Mouse (Mus musculus): ENCODE measurements at regions not wholly inside any gene's neighbourhood (a gene's known extent, or its start where the extent isn't known, plus 50 kb on each side); places are given as distances from the start of the nearest gene placed in this dataset.

DNA sequence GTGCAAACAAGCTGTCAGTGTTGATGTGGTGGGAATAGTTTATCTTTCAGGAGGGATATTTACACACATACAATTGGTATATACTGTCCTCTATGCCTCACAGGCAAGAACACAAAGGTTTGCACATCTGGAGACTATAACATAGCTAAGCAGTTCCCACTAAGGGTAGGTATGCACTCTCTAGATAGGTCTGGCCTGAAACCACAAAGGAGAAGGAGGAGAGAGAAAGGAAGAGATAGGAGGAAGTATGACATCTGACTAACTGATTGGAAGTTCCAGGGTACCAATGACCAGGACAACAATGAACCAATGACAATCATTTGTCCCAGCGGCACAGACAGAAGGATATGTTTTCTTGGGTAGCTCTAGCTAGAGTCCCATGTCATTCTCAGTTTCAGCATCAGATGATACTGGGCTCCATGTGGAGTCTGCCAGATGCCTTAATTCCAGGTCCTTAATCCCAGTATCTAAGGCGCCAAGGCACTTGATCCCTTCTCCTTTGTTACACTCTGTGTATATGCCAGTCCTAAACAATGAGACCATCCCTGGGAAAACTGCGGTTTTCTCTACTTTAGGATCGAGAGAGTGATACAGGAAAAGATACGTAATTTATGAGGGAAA is 168.5 kb downstream of the Cd83 start:
- Histone ChIP-seq H3K27me3 (replicated peaks; ENCODE audit: control insufficient read depth, insufficient read depth, low read length) (0 out of 2 replicates have a peak, but pooled peaks cover 4% of the 10 kb centered on the region), H3K4me1 (ENCODE audit: control insufficient read depth, insufficient read depth, low read length) (peaks cover 13% of the 10 kb centered on the region), H3K4me2 (ENCODE audit: low read length) (no peak overlapping the region), H3K36me3 (ENCODE audit: control insufficient read depth, insufficient read depth, low read length) (no peaks in the 10 kb centered on the region), H3K4me3 (ENCODE audit: low read depth, low read length) (no peak overlapping the region), H3K9ac (ENCODE audit: low read length) (no peak overlapping the region), H3K27ac (ENCODE audit: low read depth, low read length) (no peak overlapping the region), H3K9me3 (replicated peaks; ENCODE audit: control insufficient read depth, low read length) (no peaks in the 10 kb centered on the region)
- WGBS, result 56% methylated on average over 5 of the region's 5 CpGs
- DNase-seq (ENCODE audit: low spot score) (no peak), ATAC-seq (no peak)

DNA sequence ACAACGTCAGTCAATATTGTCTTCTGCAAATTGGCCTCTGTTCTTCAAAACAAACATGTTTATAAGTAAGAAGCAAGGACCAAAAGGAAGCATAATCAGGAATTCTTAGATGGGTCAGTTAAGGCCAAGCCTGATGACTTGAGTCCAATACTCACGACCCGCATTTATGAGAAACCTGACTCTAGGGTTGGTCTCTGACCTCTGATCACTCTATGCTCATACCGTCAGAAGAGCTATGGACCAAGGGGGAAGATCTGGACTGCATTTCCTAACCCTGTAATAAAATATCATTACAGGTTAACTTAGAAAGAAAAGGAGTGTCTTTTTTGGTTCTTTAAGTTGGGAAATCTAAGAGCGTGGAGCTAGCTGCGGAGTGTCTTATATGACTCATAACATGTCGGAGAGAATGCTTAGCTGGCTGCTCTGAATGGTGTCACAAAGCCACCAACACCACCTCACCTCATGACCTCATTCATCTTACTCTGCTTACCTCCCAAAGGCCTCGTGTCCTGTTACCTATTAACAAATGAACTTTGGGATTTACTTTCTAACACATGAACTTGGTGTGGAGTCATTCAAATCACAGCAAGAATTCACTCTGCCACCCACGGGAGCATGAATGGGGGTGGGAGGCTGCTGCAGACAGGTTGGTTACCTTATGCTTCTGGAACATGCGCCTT is 170.3 kb downstream of the Cd83 start:
- Histone ChIP-seq H3K27me3 (replicated peaks; ENCODE audit: control insufficient read depth, insufficient read depth, low read length) (no peaks in the 10 kb centered on the region), H3K4me3 (ENCODE audit: low read depth, low read length) (no peak overlapping the region), H3K36me3 (ENCODE audit: control insufficient read depth, insufficient read depth, low read length) (no peaks in the 10 kb centered on the region), H3K9ac (ENCODE audit: low read length) (no peak overlapping the region), H3K4me1 (ENCODE audit: control insufficient read depth, insufficient read depth, low read length) (peaks cover 10% of the 10 kb centered on the region), H3K9me3 (replicated peaks; ENCODE audit: control insufficient read depth, low read length) (no peaks in the 10 kb centered on the region), H3K27ac (ENCODE audit: low read depth, low read length) (no peak overlapping the region), H3K4me2 (ENCODE audit: low read length) (no peak overlapping the region)
- WGBS, result 95% methylated on average over 10 of the region's 10 CpGs
- ATAC-seq, result no peak
- DNase-seq (ENCODE audit: low spot score), result no peak

DNA sequence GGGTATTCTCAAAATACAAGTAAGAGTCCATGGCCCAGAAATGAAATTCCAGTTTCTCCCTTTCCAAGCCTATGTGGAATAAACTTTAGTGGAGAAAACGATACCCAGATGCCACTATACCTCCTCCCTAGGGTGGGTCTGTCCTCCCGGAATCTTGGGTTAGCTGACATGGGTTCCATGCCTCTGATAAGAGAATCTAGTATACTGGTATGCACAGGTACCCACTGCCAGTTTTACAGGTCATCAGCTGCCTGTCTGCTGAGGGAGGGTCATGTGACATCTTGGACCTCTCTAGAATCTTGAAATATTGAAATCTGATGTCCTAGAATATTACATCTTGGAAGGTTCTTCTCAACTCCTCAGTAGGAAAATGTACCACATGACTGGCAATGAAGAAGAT is 172.5 kb downstream of the Cd83 start:
- Histone ChIP-seq H3K27me3 (replicated peaks; ENCODE audit: control insufficient read depth, insufficient read depth, low read length) (no peaks in the 10 kb centered on the region), H3K4me2 (ENCODE audit: low read length) (no peak overlapping the region), H3K4me3 (ENCODE audit: low read depth, low read length) (no peak overlapping the region), H3K9ac (ENCODE audit: low read length) (no peak overlapping the region), H3K9me3 (replicated peaks; ENCODE audit: control insufficient read depth, low read length) (no peaks in the 10 kb centered on the region), H3K4me1 (ENCODE audit: control insufficient read depth, insufficient read depth, low read length) (no peaks in the 10 kb centered on the region), H3K27ac (ENCODE audit: low read depth, low read length) (no peak overlapping the region), H3K36me3 (ENCODE audit: control insufficient read depth, insufficient read depth, low read length) (no peaks in the 10 kb centered on the region)
- WGBS, result 97% methylated on average over 2 of the region's 2 CpGs
- ATAC-seq (no peak), DNase-seq (ENCODE audit: low spot score) (no peak)

DNA sequence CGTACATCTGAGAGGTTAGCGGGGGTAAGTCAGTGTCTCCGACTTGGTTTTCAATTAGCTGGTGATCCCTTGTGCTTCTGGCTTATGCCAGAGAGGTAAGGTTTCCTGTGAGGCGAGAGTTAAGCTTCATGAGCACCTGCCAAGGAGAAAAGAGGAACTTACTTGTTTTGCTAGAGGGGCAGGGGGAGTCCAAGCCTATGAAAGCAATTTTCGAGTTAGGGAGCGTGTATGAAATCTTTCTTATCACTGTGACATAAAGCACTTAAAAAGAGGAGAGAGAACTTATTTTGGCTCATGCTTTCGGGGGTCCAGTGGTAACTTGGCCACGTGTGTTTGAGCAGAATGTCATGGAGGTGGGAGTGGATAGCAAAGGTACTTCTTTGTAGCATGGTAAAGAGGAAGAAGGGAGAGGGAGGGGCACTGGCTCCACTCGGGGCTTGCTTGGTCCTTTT is 174.6 kb downstream of the Cd83 start:
- H3K9me3 ChIP-seq (replicated peaks; ENCODE audit: control insufficient read depth, low read length), result no peaks in the 10 kb centered on the region
- no peaks in the 10 kb centered on the region for H3K36me3 ChIP-seq (ENCODE audit: control insufficient read depth, insufficient read depth, low read length)
- H3K27me3 ChIP-seq (replicated peaks; ENCODE audit: control insufficient read depth, insufficient read depth, low read length), result no peaks in the 10 kb centered on the region
- no peak overlapping the region for H3K4me3 ChIP-seq (ENCODE audit: low read depth, low read length)
- no peak overlapping the region for H3K4me2 ChIP-seq (ENCODE audit: low read length)
- 69% methylated on average over 9 of the region's 9 CpGs for WGBS
- no peak for DNase-seq (ENCODE audit: low spot score)
- no peaks in the 10 kb centered on the region for H3K4me1 ChIP-seq (ENCODE audit: control insufficient read depth, insufficient read depth, low read length)
- no peak overlapping the region for H3K9ac ChIP-seq (ENCODE audit: low read length)
- no peak overlapping the region for H3K27ac ChIP-seq (ENCODE audit: low read depth, low read length)
- no peak for ATAC-seq

DNA sequence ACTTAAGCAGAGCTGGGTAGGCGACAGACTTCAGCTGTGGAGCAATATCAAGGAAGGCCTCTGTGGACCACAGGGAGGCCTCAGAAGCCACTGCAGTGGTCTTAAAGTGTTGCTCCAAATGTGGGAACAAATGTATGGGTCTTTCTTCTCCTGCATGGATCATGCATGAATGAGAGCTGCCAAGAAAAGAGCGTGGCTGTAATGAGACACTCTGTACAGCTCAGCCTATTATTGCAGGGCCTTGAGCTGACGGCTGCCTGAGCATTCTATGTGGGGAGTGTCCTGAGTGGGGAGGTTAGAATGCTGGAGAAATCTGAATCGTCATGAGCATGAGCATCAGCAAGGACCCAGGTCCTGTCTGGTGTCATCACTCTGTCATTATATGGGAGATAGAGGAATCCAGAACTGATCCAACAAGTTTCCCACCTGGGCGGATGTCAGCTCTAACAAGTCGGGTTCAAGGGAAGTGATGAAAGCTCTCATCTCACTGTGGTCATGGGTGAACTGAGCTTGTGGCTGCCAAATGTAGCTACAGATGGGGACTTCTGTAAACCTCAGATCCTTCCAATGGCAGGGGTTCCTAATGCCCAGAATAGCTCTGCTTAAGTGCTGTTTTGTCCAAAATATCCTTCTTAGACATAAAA is 176.6 kb downstream of the Cd83 start:
- H3K27me3 ChIP-seq (replicated peaks; ENCODE audit: control insufficient read depth, insufficient read depth, low read length), result no peaks in the 10 kb centered on the region
- WGBS, result 57% methylated on average over 6 of the region's 6 CpGs

DNA sequence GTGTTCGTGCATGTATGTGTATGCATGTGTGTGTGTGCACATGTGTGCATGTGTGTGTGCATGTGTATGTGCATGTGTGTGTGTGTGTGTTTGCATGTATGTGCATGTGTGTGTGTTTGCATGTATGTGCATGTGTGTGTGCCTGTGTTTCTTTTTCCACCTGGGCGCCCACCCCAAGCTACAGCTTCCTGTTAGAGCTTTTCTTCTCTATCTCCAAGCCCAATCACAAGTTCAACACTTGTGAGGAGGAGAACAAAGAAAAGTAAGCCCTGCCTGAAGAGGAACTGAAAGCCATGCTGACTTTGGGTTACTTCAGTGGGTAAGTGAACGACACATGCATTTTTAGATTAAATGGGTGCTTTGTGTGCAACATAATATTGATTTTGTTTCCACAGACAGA is 177.4 kb downstream of the Cd83 start:
- no peak overlapping the region for H3K4me3 ChIP-seq (ENCODE audit: low read depth, low read length)
- WGBS, result 82% methylated on average over 3 of the region's 3 CpGs
- no peak overlapping the region for H3K27ac ChIP-seq (ENCODE audit: low read depth, low read length)
- H3K4me1 ChIP-seq (ENCODE audit: control insufficient read depth, insufficient read depth, low read length), result no peaks in the 10 kb centered on the region
- H3K36me3 ChIP-seq (ENCODE audit: control insufficient read depth, insufficient read depth, low read length), result no peaks in the 10 kb centered on the region
- H3K9ac ChIP-seq (ENCODE audit: low read length), result no peak overlapping the region
- no peak for ATAC-seq
- H3K27me3 ChIP-seq (replicated peaks; ENCODE audit: control insufficient read depth, insufficient read depth, low read length), result no peaks in the 10 kb centered on the region
- H3K4me2 ChIP-seq (ENCODE audit: low read length), result no peak overlapping the region
- DNase-seq (ENCODE audit: low spot score), result no peak
- no peaks in the 10 kb centered on the region for H3K9me3 ChIP-seq (replicated peaks; ENCODE audit: control insufficient read depth, low read length)

More for the DNA sequence above, 176.6 kb downstream of the Cd83 start:
- Histone ChIP-seq H3K4me3 (ENCODE audit: low read depth, low read length) (no peak overlapping the region), H3K9me3 (replicated peaks; ENCODE audit: control insufficient read depth, low read length) (no peaks in the 10 kb centered on the region), H3K27ac (ENCODE audit: low read depth, low read length) (no peak overlapping the region), H3K9ac (ENCODE audit: low read length) (no peak overlapping the region), H3K4me1 (ENCODE audit: control insufficient read depth, insufficient read depth, low read length) (no peaks in the 10 kb centered on the region), H3K36me3 (ENCODE audit: control insufficient read depth, insufficient read depth, low read length) (no peaks in the 10 kb centered on the region), H3K4me2 (ENCODE audit: low read length) (no peak overlapping the region)
- ATAC-seq (no peak), DNase-seq (ENCODE audit: low spot score) (no peak)

DNA sequence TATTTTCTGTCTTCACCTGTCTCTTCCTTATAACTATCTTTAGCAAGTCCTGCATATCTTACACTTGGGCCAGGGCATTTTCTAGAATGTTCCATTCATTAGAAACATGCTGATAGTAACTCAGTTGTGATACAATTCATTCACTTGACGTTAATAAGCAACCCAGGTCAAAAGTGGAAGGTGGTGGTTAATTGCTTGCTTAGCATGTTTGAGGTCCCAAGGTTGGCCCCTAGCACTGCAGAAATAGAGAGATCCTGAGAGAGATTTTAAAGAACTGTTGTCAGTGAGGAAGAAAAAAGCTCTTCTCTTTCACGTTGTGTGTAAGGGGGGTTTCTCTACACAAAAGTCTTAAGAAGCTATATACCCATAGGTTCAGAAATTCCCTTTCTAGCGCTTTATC is 178.7 kb downstream of the Cd83 start:
- no peak overlapping the region for H3K4me3 ChIP-seq (ENCODE audit: low read depth, low read length)
- WGBS, result 87% methylated on average over 3 of the region's 3 CpGs
- DNase-seq (ENCODE audit: low spot score) (no peak), ATAC-seq (no peak)
- no peaks in the 10 kb centered on the region for H3K4me1 ChIP-seq (ENCODE audit: control insufficient read depth, insufficient read depth, low read length)
- H3K27ac ChIP-seq (ENCODE audit: low read depth, low read length), result no peak overlapping the region
- no peaks in the 10 kb centered on the region for H3K9me3 ChIP-seq (replicated peaks; ENCODE audit: control insufficient read depth, low read length)
- no peaks in the 10 kb centered on the region for H3K27me3 ChIP-seq (replicated peaks; ENCODE audit: control insufficient read depth, insufficient read depth, low read length)
- H3K4me2 ChIP-seq (ENCODE audit: low read length), result no peak overlapping the region
- no peak overlapping the region for H3K9ac ChIP-seq (ENCODE audit: low read length)
- no peaks in the 10 kb centered on the region for H3K36me3 ChIP-seq (ENCODE audit: control insufficient read depth, insufficient read depth, low read length)

DNA sequence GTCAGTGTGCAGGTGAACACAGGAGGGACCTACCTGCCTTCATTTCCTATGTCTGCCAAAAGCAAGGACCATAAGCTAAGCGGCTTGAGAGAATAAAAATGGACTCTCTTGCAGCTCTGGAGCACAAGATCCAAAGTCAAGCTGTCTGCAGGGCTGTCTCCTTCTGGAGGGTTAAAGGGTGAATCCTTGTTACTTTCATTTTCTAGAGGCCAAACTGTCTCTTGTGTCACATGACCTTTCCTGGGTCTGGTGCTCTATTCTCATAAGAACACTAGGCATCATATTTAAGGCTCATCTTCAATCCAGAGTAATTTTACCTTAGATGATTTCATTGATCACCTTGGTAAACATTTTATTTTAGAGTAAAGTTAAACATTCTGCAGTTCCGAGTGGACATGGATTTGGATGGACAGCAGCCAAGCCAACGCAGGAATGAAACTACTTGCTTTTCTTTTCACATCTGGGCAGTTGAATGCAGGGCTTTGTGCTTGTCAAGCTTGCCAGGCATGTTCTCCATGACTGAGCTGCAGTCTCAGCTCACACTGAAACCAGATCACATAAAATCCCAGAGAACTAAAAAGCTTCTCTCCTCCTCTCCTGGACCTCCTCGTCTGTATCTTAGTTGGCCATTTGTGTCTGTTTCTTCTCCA is 180.8 kb downstream of the Cd83 start:
- Histone ChIP-seq H3K4me1 (ENCODE audit: control insufficient read depth, insufficient read depth, low read length) (no peaks in the 10 kb centered on the region), H3K27ac (ENCODE audit: low read depth, low read length) (no peak overlapping the region), H3K9me3 (replicated peaks; ENCODE audit: control insufficient read depth, low read length) (no peaks in the 10 kb centered on the region), H3K4me3 (ENCODE audit: low read depth, low read length) (no peak overlapping the region), H3K36me3 (ENCODE audit: control insufficient read depth, insufficient read depth, low read length) (no peaks in the 10 kb centered on the region), H3K4me2 (ENCODE audit: low read length) (no peak overlapping the region), H3K9ac (ENCODE audit: low read length) (no peak overlapping the region), H3K27me3 (replicated peaks; ENCODE audit: control insufficient read depth, insufficient read depth, low read length) (no peaks in the 10 kb centered on the region)
- ATAC-seq (no peak), DNase-seq (ENCODE audit: low spot score) (no peak)
- whole genome bisulfite sequencing, result 79% methylated on average over 4 of the region's 4 CpGs

DNA sequence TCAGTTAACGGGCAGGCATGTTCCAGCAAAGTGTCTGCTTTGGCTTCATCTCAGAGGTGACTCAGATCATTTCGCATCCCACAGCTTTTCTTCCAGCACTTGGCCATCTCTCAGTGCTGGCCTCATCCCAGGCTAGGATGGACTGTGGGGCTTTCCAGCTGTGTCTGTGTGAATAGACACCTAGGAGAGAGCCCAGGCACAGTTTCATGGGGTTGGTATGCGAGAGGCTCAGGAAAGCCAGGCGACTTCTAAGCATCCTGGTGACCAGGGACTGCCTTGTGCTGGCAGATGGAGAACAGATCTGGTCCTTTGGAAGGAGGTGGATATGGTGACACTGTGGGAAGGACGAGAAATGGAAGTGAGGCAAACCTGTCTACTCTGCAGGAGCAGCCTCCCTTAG is 182.9 kb downstream of the Cd83 start:
- H3K9ac ChIP-seq (ENCODE audit: low read length), result no peak overlapping the region
- H3K4me3 ChIP-seq (ENCODE audit: low read depth, low read length), result no peak overlapping the region
- no peak overlapping the region for H3K27ac ChIP-seq (ENCODE audit: low read depth, low read length)
- H3K4me1 ChIP-seq (ENCODE audit: control insufficient read depth, insufficient read depth, low read length), result no peaks in the 10 kb centered on the region
- no peak overlapping the region for H3K4me2 ChIP-seq (ENCODE audit: low read length)
- H3K9me3 ChIP-seq (replicated peaks; ENCODE audit: control insufficient read depth, low read length), result no peaks in the 10 kb centered on the region
- ATAC-seq, result no peak
- H3K36me3 ChIP-seq (ENCODE audit: control insufficient read depth, insufficient read depth, low read length), result no peaks in the 10 kb centered on the region
- H3K27me3 ChIP-seq (replicated peaks; ENCODE audit: control insufficient read depth, insufficient read depth, low read length), result no peaks in the 10 kb centered on the region
- no peak for DNase-seq (ENCODE audit: low spot score)
- WGBS, result 83% methylated on average over 5 of the region's 5 CpGs
